Mouse (Mus musculus) ES-E14 (cell line): ENCODE data around the gene Gngt2. TPM values are rescaled to one million over a fixed set of nuclear protein-coding genes. Genes with fewer than 3 reads are reported as not detected.

ENCODE experiments used
- DNase-seq: peaks from one replicate; pipeline ENCODE4 v3.0.0-alpha.2; 2013; ENCODE audit warnings: low read depth, low spot score
- H3K27ac ChIP-seq: 2 replicates; pipeline ENCODE4 v1.5.1; 2012; ENCODE audit warnings: low read depth, mild to moderate bottlenecking, low read length, moderate library complexity, mixed read lengths; ENCODE audit not compliant: poor library complexity, insufficient read depth, severe bottlenecking
- H3K36me3 ChIP-seq: 2 replicates; pipeline ENCODE4 v1.6.1; 2012; ENCODE audit warnings: mild to moderate bottlenecking, low read length, moderate library complexity, mixed read lengths; ENCODE audit not compliant: control insufficient read depth, poor library complexity, insufficient read depth, severe bottlenecking
- H3K4me1 ChIP-seq, 2 experiments: fragments of 150-350 bp in 1 of 2; sonication (generic) in 1 of 2; 2 replicates each; pipeline ENCODE4 v1.6.1; 2012; ENCODE audit warnings: low read length in 2 of 2, mild to moderate bottlenecking in 1 of 2, mixed read lengths in 1 of 2; ENCODE audit not compliant: control insufficient read depth in 2 of 2, insufficient read depth in 2 of 2, poor library complexity in 1 of 2
- H3K4me3 ChIP-seq, 2 experiments: fragments of 150-350 bp in 1 of 2; sonication (generic) in 1 of 2; 2 replicates each; pipeline ENCODE4 v1.5.1; 2012; ENCODE audit warnings: low read length in 2 of 2, low read depth in 1 of 2, mild to moderate bottlenecking in 1 of 2, mixed read lengths in 1 of 2; ENCODE audit not compliant: insufficient read depth in 1 of 2, poor library complexity in 1 of 2, severe bottlenecking in 1 of 2
- H3K9ac ChIP-seq: 2 replicates; pipeline ENCODE4 v1.6.1; 2012; ENCODE audit warnings: low read depth, mild to moderate bottlenecking, low read length, mixed read lengths; ENCODE audit not compliant: poor library complexity, insufficient read depth, severe bottlenecking
- H3K9me3 ChIP-seq: fragments of 150-350 bp; sonication (generic); 2 replicates; pipeline ENCODE4 v1.6.1; 2012; ENCODE audit warnings: low read depth, mild to moderate bottlenecking, low read length; ENCODE audit not compliant: control insufficient read depth, insufficient read depth
- CHD2 ChIP-seq: IDR thresholded peaks from 2 replicates; pipeline ENCODE4 v1.6.1; 2014; ENCODE audit warnings: mild to moderate bottlenecking, low read depth, low read length, inconsistent platforms
- HCFC1 ChIP-seq: IDR thresholded peaks from 2 replicates; pipeline ENCODE4 v1.6.1; 2012; ENCODE audit warnings: low read length, inconsistent platforms, borderline replicate concordance; ENCODE audit not compliant: insufficient read depth
- MAFK ChIP-seq: IDR thresholded peaks from 2 replicates; pipeline ENCODE4 v1.6.1; 2014; ENCODE audit warnings: mild to moderate bottlenecking, low read depth, low read length, inconsistent platforms; ENCODE audit not compliant: insufficient read depth
- ZC3H11A ChIP-seq: IDR thresholded peaks from 2 replicates; pipeline ENCODE4 v1.6.1; 2012; ENCODE audit warnings: low read depth, mild to moderate bottlenecking, inconsistent platforms, low read length, borderline replicate concordance
- ZNF384 ChIP-seq: IDR thresholded peaks from 2 replicates; pipeline ENCODE4 v1.6.1; 2012; ENCODE audit warnings: low read depth, low read length, inconsistent platforms
- in situ Hi-C, 2 experiments: fragments of 600-800 bp; cut with MboI; formaldehyde crosslinking; loops; one replicate each; pipeline ENCODE4 v1.15.1; 2025; ENCODE audit warnings: low sequenced_read_pairs in 2 of 2, inconsistent platforms in 1 of 2; ENCODE audit not compliant: unreplicated experiment in 2 of 2
- total RNA-seq: library from RNA; depleted of rRNA; stranded (reverse); fragments of 300-350 nt; gene quantifications from 2 replicates; pipeline ENCODE4 v1.2.3, GENCODE M21; 2012

Gngt2 gene
- total RNA-seq, 1 experiment, result 9.2 TPM

DNA sequence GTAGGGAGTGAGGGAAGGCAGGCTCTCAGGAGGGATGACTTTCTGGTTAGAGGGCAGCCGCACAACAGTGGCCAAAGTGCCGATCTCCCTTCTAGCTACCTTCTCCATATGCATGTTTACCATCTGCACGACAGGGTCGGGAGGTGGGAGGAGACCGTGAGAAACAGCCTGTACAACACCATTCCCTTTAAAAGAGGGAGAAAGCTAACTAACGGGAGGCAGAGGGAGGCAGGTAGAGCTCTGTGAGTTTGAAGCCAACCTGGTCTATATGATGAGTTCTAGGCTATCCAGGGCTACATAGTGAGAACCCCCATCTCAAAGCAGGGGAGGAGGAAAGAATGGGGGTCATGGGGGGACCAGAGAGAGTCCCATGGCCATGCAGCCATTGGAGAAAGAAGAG, 1.2 kb upstream of the Gngt2 start:
- Histone ChIP-seq H3K4me3 (no peak overlapping the region), H3K4me1 (peaks cover 5 to 36% of the 10 kb centered on the region in 2 experiments; a peak in 2 of 4 replicates), H3K27ac (no peak overlapping the region), H3K9ac (no peak overlapping the region), H3K36me3 (no peaks in the 10 kb centered on the region), H3K9me3 (no peaks in the 10 kb centered on the region)
- no peak for DNase-seq
- TF ChIP-seq ZC3H11A (no peak), ZNF384 (no peak), HCFC1 (no peak), MAFK (no peak), CHD2 (no peak)
- in situ Hi-C loops, result no loop called here

DNA sequence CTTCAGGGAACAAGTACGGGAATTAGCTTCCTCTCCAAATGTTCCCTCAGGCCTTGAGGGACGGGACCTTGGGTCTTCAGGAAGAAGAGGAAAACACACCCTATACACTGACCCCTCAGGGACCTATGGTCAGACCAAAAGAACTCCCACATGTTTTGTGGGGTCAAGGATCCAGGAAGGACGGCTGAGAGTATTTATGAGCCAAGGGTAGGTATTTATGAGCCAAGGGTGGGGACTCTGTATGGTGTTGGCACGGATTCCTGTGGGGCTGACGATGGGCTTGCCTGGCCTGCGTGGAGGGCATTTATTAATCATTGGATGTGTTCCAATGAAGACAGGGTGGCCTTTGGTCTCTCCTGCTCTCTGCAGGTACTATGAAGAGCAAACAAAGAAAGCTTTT, 583 bp upstream of the Gngt2 start:
- H3K4me1 ChIP-seq, result peaks cover 5 to 36% of the 10 kb centered on the region in 2 experiments; a peak in 3 of 4 replicates
- in situ Hi-C loops, result no loop called here
- H3K4me3 ChIP-seq, result no peak overlapping the region
- no peak overlapping the region for H3K27ac ChIP-seq
- TF ChIP-seq HCFC1, result no peak
- no peak for TF ChIP-seq MAFK
- TF ChIP-seq ZC3H11A, result no peak
- TF ChIP-seq CHD2, result no peak
- TF ChIP-seq ZNF384, result no peak
- no peak for DNase-seq
- no peaks in the 10 kb centered on the region for H3K36me3 ChIP-seq
- no peak overlapping the region for H3K9ac ChIP-seq
- no peaks in the 10 kb centered on the region for H3K9me3 ChIP-seq

- peaks cover 8 to 35% of the 10 kb centered on the region in 2 experiments for H3K4me1 ChIP-seq
- H3K9ac ChIP-seq, result no peak overlapping the region
- in situ Hi-C loops, result no loop called here
- H3K27ac ChIP-seq, result no peak overlapping the region
- TF ChIP-seq MAFK (no peak), ZNF384 (no peak), HCFC1 (no peak), ZC3H11A (no peak), CHD2 (no peak)
- no peak for DNase-seq
- no peaks in the 10 kb centered on the region for H3K9me3 ChIP-seq
- no peak overlapping the region for H3K4me3 ChIP-seq
- no peaks in the 10 kb centered on the region for H3K36me3 ChIP-seq
These were observed 1.6 kb downstream of the Gngt2 start for GRCm38 (mm10) chr11:95838598-95838997.

GRCm38 (mm10) chr11:95838999-95839868, 2.2 kb downstream of the Gngt2 start:
- H3K4me3 ChIP-seq, result no peak overlapping the region

More at GRCm38 (mm10) chr11:95838999-95839868, 2.2 kb downstream of the Gngt2 start:
- Histone ChIP-seq H3K9me3 (no peaks in the 10 kb centered on the region), H3K36me3 (no peaks in the 10 kb centered on the region), H3K4me1 (peaks cover 11 to 32% of the 10 kb centered on the region in 2 experiments), H3K9ac (no peak overlapping the region), H3K27ac (no peak overlapping the region)
- DNase-seq, result no peak
- no peak for TF ChIP-seq CHD2
- TF ChIP-seq ZNF384, result no peak
- in situ Hi-C loops, result no loop called here
